Mouse (Mus musculus) ES-E14 (cell line): ENCODE measurements around the gene Tubb2a.
"Not testable (repeated sequence)": the region's sequence is repeated elsewhere in the genome, so short reads cannot be mapped to it uniquely, and the experiment has no call there.

Source experiments
- CHD2 ChIP-seq: IDR thresholded peaks from 2 replicates; pipeline ENCODE4 v1.6.1; 2014; ENCODE audit warnings: mild to moderate bottlenecking, low read depth, low read length, inconsistent platforms
- HCFC1 ChIP-seq: IDR thresholded peaks from 2 replicates; pipeline ENCODE4 v1.6.1; 2012; ENCODE audit warnings: low read length, inconsistent platforms, borderline replicate concordance; ENCODE audit not compliant: insufficient read depth
- MAFK ChIP-seq: IDR thresholded peaks from 2 replicates; pipeline ENCODE4 v1.6.1; 2014; ENCODE audit warnings: mild to moderate bottlenecking, low read depth, low read length, inconsistent platforms; ENCODE audit not compliant: insufficient read depth
- ZNF384 ChIP-seq: IDR thresholded peaks from 2 replicates; pipeline ENCODE4 v1.6.1; 2012; ENCODE audit warnings: low read depth, low read length, inconsistent platforms

GRCm38 (mm10) chr13:34088201-34088649, 10.4 kb upstream of the Tubb2a start:
- not testable (repeated sequence) for TF ChIP-seq ZNF384, MAFK, HCFC1, CHD2
